Mouse (Mus musculus) lung, embryonic 16.5 days (tissue): ENCODE results near the gene Cfap97d1. TPM values are rescaled to one million over a fixed set of nuclear protein-coding genes. Genes with fewer than 3 reads are reported as not detected.

Experiments
- ATAC-seq: fragments of 200-750 bp; cut with Nextera tagmentation; 2 replicates; pipeline ENCODE4 v1.8.0; 2017; ENCODE audit warnings: low read depth, mild to moderate bottlenecking, moderate library complexity
- H3K27ac ChIP-seq: fragments of 300-500 bp; sonication (generic); 2 replicates; pipeline ENCODE4 v1.5.1; 2014; ENCODE audit warnings: mild to moderate bottlenecking, control low read depth, low read length
- H3K27me3 ChIP-seq: fragments of 300-500 bp; sonication (generic); 2 replicates; pipeline ENCODE4 v1.6.1; 2014; ENCODE audit warnings: low read depth, low read length, mixed read lengths; ENCODE audit not compliant: control insufficient read depth, insufficient read depth
- H3K36me3 ChIP-seq: fragments of 300-500 bp; sonication (generic); 2 replicates; pipeline ENCODE4 v1.6.1; 2014; ENCODE audit warnings: low read length; ENCODE audit not compliant: control insufficient read depth, insufficient read depth
- H3K4me1 ChIP-seq: fragments of 300-500 bp; sonication (generic); replicated peaks from 2 replicates; pipeline ENCODE4 v1.6.1; 2014; ENCODE audit warnings: low read length, mixed read lengths; ENCODE audit not compliant: control insufficient read depth, insufficient read depth
- H3K4me2 ChIP-seq: fragments of 300-500 bp; sonication (generic); 2 replicates; pipeline ENCODE4 v1.6.1; 2014; ENCODE audit warnings: low read depth, low read length, control low read depth
- H3K4me3 ChIP-seq: fragments of 300-500 bp; sonication (generic); 2 replicates; pipeline ENCODE4 v1.5.1; 2014; ENCODE audit warnings: mild to moderate bottlenecking, low read length, control low read depth
- H3K9ac ChIP-seq: fragments of 300-500 bp; sonication (generic); 2 replicates; pipeline ENCODE4 v1.6.1; 2014; ENCODE audit warnings: low read length, control low read depth
- H3K9me3 ChIP-seq: fragments of 300-500 bp; sonication (generic); 2 replicates; pipeline ENCODE4 v1.6.1; 2016; ENCODE audit warnings: low read length; ENCODE audit not compliant: control insufficient read depth
- WGBS: fragments of 180-500 bp; shearing (Covaris S2); extraction: QIAGEN DNeasy Blood & Tissue Kit; methylation state at CpG from one replicate; pipeline ENCODE4 v1.1.7; 2014; 5-methylcytosine and 5-hydroxymethylcytosine counted together
- polyA plus RNA-seq: library from polyadenylated mRNA; unstranded; fragments of >200 nt; fragmentation: Nextera tagmentation; extraction: Ambion mirVana; gene quantifications from 2 replicates; pipeline ENCODE4 v1.2.1, GENCODE M21; 2015

The Cfap97d1 gene
- polyA plus RNA-seq, 1 experiment from 2014 or later: not detected

GRCm38 (mm10) chr11:101969835-101970234 is 14.2 kb upstream of the Cfap97d1 start:
- Histone ChIP-seq H3K9ac (no peak overlapping the region), H3K9me3 (no peaks in the 10 kb centered on the region), H3K27me3 (peaks cover 15% of the 10 kb centered on the region), H3K36me3 (0 out of 2 replicates have a peak, but pooled peaks cover 2% of the 10 kb centered on the region), H3K27ac (no peak overlapping the region), H3K4me3 (no peak overlapping the region), H3K4me2 (no peak overlapping the region), H3K4me1 (peaks cover 5% of the 10 kb centered on the region)
- no peak for ATAC-seq
- WGBS: 74% methylated on average over 13 of the region's 13 CpGs

GRCm38 (mm10) chr11:101971410-101971809 is 12.7 kb upstream of the Cfap97d1 start:
- 41% methylated on average over 3 of the region's 3 CpGs for WGBS
- Histone ChIP-seq H3K4me2 (no peak overlapping the region), H3K36me3 (0 out of 2 replicates have a peak, but pooled peaks cover 2% of the 10 kb centered on the region), H3K9ac (no peak overlapping the region), H3K27me3 (peaks cover under 1% of the 10 kb centered on the region; the same call in 1 of the 2 replicates), H3K4me3 (no peak overlapping the region), H3K27ac (no peak overlapping the region), H3K9me3 (no peaks in the 10 kb centered on the region), H3K4me1 (peaks cover 5% of the 10 kb centered on the region)
- ATAC-seq: no peak

GRCm38 (mm10) chr11:101972097-101972496 is 12.0 kb upstream of the Cfap97d1 start:
- WGBS: 70% methylated on average over 3 of the region's 3 CpGs
- Histone ChIP-seq H3K4me2 (no peak overlapping the region), H3K4me1 (peaks cover 5% of the 10 kb centered on the region), H3K4me3 (no peak overlapping the region), H3K9me3 (no peaks in the 10 kb centered on the region), H3K27me3 (no peaks in the 10 kb centered on the region; the same call in 1 of the 2 replicates), H3K36me3 (0 out of 2 replicates have a peak, but pooled peaks cover 6% of the 10 kb centered on the region), H3K9ac (no peak overlapping the region), H3K27ac (no peak overlapping the region)
- ATAC-seq: no peak

- H3K4me3 ChIP-seq: no peak overlapping the region
- H3K27ac ChIP-seq: no peak overlapping the region
- no peak for ATAC-seq
- no peak overlapping the region for H3K4me2 ChIP-seq
- H3K36me3 ChIP-seq: 0 out of 2 replicates have a peak, but pooled peaks cover 6% of the 10 kb centered on the region
- no peaks in the 10 kb centered on the region; the same call in 1 of the 2 replicates for H3K27me3 ChIP-seq
- H3K9ac ChIP-seq: no peak overlapping the region
- 80% methylated on average over 5 of the region's 5 CpGs for WGBS
- no peaks in the 10 kb centered on the region for H3K9me3 ChIP-seq
- H3K4me1 ChIP-seq: peaks cover 5% of the 10 kb centered on the region
These were observed 11.4 kb upstream of the Cfap97d1 start for GRCm38 (mm10) chr11:101972651-101973050.

DNA sequence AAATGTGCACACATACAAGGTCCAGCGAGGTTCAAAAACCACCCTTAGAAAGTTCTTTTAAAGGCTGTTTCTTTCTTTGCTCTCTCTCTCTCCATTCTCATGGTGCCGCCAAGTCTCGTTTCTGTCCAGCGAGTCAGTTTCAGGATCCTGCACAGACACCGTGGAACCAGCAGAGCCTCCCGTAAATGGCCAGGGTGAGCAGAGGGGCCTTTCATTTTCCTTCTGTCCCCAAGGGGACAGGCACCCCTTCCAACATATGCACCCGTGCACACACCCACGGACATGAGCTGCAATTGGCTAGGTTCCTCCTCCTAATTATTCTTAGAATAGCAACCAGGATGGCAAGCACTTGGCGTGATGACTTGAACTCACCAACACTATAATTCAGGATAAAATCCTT is 10.6 kb upstream of the Cfap97d1 start:
- Histone ChIP-seq H3K4me3 (no peak overlapping the region), H3K4me1 (peaks cover 3% of the 10 kb centered on the region), H3K36me3 (0 out of 2 replicates have a peak, but pooled peaks cover 6% of the 10 kb centered on the region), H3K9me3 (no peaks in the 10 kb centered on the region), H3K27me3 (no peaks in the 10 kb centered on the region; the same call in 1 of the 2 replicates), H3K27ac (no peak overlapping the region), H3K4me2 (no peak overlapping the region), H3K9ac (no peak overlapping the region)
- ATAC-seq: no peak
- 64% methylated on average over 9 of the region's 9 CpGs for WGBS

DNA sequence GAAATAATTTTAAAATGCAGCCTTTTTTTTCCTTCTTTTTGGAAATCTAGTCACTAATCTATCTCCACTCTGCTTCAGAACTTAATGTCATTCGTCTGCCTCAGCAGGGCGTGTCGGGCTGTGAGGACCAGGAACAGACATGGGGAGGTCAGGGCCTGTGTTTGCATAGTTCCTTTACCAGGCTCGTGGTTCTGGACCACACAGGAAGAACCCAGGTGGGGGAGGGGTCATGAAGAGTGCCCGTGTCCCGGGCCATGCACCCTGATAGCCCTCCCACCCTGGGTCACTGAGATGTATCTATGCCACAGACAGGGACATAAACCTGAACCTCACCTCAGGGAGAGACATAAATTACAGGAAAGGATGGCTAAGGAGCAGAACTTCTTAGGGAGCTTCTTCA is 9.9 kb upstream of the Cfap97d1 start:
- 0 out of 2 replicates have a peak, but pooled peaks cover 6% of the 10 kb centered on the region for H3K36me3 ChIP-seq
- no peak overlapping the region for H3K9ac ChIP-seq
- H3K4me1 ChIP-seq: no peaks in the 10 kb centered on the region
- no peak for ATAC-seq
- no peaks in the 10 kb centered on the region for H3K27me3 ChIP-seq
- no peaks in the 10 kb centered on the region for H3K9me3 ChIP-seq
- H3K4me3 ChIP-seq: no peak overlapping the region
- no peak overlapping the region for H3K4me2 ChIP-seq
- 31% methylated on average over 6 of the region's 6 CpGs for WGBS
- no peak overlapping the region for H3K27ac ChIP-seq

- WGBS: 54% methylated on average over 9 of the region's 9 CpGs
- Histone ChIP-seq H3K9ac (no peak overlapping the region), H3K9me3 (no peaks in the 10 kb centered on the region), H3K27ac (no peak overlapping the region), H3K4me3 (no peak overlapping the region), H3K4me2 (no peak overlapping the region), H3K27me3 (no peaks in the 10 kb centered on the region), H3K36me3 (0 out of 2 replicates have a peak, but pooled peaks cover 6% of the 10 kb centered on the region), H3K4me1 (no peaks in the 10 kb centered on the region)
- no peak for ATAC-seq
These were observed 9.2 kb upstream of the Cfap97d1 start for GRCm38 (mm10) chr11:101974923-101975322.

DNA sequence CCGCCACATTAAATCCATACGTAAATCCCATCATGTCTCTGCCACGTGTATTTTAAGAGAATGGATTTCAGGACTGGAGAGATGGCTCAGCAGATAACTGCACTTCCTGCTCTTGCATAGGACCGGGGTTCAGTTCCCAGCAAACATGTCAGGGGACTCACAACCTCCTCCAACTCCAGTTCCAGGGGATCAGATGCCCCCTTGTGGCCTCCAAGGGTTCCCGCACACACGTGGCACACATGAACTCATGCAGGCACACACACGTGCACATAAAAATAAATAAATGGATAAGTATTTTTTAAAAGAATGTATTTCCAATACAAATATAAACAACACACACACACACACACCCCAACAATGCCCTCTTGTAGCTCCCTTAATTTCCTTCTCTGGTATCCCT is 7.1 kb upstream of the Cfap97d1 start:
- H3K9ac ChIP-seq: no peak overlapping the region
- no peaks in the 10 kb centered on the region for H3K9me3 ChIP-seq
- WGBS: 93% methylated on average over 7 of the region's 7 CpGs
- no peaks in the 10 kb centered on the region for H3K27me3 ChIP-seq
- H3K4me1 ChIP-seq: no peaks in the 10 kb centered on the region
- H3K36me3 ChIP-seq: 0 out of 2 replicates have a peak, but pooled peaks cover 8% of the 10 kb centered on the region
- ATAC-seq: no peak
- no peak overlapping the region for H3K4me3 ChIP-seq
- no peak overlapping the region for H3K27ac ChIP-seq
- no peak overlapping the region for H3K4me2 ChIP-seq

DNA sequence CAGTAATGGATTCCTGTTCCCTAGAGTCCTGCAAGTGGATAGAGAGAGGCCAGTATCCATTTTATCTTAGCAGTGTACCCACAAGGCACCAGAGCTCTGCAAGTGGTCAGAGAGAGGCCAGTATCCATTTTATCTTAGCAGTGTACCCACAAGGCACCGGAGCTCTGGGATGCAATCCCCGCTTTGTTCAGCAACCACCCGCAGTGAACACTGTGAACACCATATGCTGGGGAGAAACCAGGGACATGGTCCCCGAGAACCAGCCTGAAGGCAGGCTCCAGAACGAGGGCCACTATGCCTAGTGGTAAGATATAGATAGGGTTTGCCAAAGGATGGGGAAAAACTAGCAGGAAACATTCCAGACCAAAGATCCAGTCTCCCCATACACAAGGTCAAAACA is 4.9 kb upstream of the Cfap97d1 start:
- no peak for ATAC-seq
- H3K9me3 ChIP-seq: no peaks in the 10 kb centered on the region
- no peak overlapping the region for H3K4me3 ChIP-seq
- H3K4me2 ChIP-seq: no peak overlapping the region
- H3K36me3 ChIP-seq: 0 out of 2 replicates have a peak, but pooled peaks cover 6% of the 10 kb centered on the region
- H3K27me3 ChIP-seq: no peaks in the 10 kb centered on the region
- 81% methylated on average over 5 of the region's 5 CpGs for WGBS
- H3K27ac ChIP-seq: no peak overlapping the region
- H3K4me1 ChIP-seq: peaks cover 9% of the 10 kb centered on the region
- no peak overlapping the region for H3K9ac ChIP-seq
